Mouse (Mus musculus) ES-Bruce4 (cell line): ENCODE measurements at regions not wholly inside any gene's neighbourhood (a gene's known extent, or its start where the extent isn't known, plus 50 kb on each side); places are given as distances from the start of the nearest gene placed in this dataset.

Experiments used
- H3K27ac ChIP-seq: 2 replicates; pipeline ENCODE4 v1.5.1; 2012; ENCODE audit warnings: low read length, inconsistent platforms; ENCODE audit not compliant: insufficient read depth
- H3K27me3 ChIP-seq: 2 replicates; pipeline ENCODE4 v1.6.1; 2012; ENCODE audit warnings: mild to moderate bottlenecking, low read length, inconsistent platforms; ENCODE audit not compliant: control insufficient read depth, poor library complexity, insufficient read depth, severe bottlenecking
- H3K36me3 ChIP-seq: 2 replicates; pipeline ENCODE4 v1.6.1; 2012; ENCODE audit warnings: inconsistent platforms, mild to moderate bottlenecking, low read length, moderate library complexity; ENCODE audit not compliant: control insufficient read depth, poor library complexity, insufficient read depth, severe bottlenecking
- H3K4me1 ChIP-seq: one replicate; pipeline ENCODE4 v1.8.1; 2011; ENCODE audit warnings: low read length; ENCODE audit not compliant: control insufficient read depth, insufficient read depth
- H3K4me3 ChIP-seq: 2 replicates; pipeline ENCODE4 v1.5.1; 2011; ENCODE audit warnings: low read depth, mild to moderate bottlenecking, low read length
- H3K9ac ChIP-seq: 2 replicates; pipeline ENCODE4 v1.6.1; 2012; ENCODE audit warnings: low read depth, mild to moderate bottlenecking, inconsistent platforms; ENCODE audit not compliant: poor library complexity, severe bottlenecking
- H3K9me3 ChIP-seq: replicated peaks from 2 replicates; pipeline ENCODE4 v1.6.1; 2012; ENCODE audit warnings: mild to moderate bottlenecking, low read length, inconsistent platforms; ENCODE audit not compliant: control insufficient read depth, poor library complexity, insufficient read depth, severe bottlenecking
- CTCF ChIP-seq: IDR thresholded peaks from one replicate; pipeline ENCODE4 v1.8.1; 2011; ENCODE audit warnings: low read depth, low read length
- EP300 ChIP-seq: IDR thresholded peaks from 2 replicates; pipeline ENCODE4 v1.6.1; 2011; ENCODE audit warnings: low read depth, low read length; ENCODE audit not compliant: insufficient read depth
- POLR2A ChIP-seq: IDR thresholded peaks from one replicate; pipeline ENCODE4 v1.8.1; 2011; ENCODE audit warnings: low read length; ENCODE audit not compliant: insufficient read depth

DNA sequence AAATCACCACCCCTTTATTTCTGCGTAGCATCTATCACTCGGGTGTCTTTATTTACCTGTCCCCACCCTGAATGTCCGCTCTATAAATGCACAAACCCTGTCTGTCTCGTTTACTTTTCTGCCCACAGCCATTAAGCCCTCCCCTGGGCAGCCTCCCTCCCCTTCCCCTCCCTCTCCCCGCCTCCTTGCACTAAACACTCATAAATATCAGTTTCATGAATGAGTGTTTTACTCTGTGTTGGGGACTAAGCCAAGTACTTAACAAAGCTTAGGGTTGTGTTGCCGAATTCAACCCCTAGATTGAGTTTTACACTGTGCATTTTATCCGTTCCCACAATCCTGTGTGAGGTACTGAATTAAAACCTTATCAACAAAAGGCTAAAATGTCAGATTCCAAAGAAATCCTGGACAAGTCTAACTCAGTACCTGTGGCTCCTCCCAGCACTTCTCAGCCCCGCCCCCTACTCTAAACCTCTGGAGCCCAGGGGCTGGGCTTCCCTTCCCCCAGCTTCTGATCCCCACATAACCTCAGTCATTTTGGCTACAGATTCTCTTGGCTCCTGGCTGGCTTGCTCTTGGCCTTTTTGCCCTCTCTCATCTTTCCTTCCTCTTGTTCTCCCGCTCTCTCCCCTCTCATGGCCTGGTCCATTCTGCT, 52.0 kb upstream of the Clint1 start:
- Histone ChIP-seq H3K9ac (no peak overlapping the region), H3K4me3 (no peak overlapping the region), H3K27me3 (no peaks in the 10 kb centered on the region), H3K36me3 (no peaks in the 10 kb centered on the region), H3K27ac (no peak overlapping the region), H3K9me3 (no peaks in the 10 kb centered on the region), H3K4me1 (no peaks in the 10 kb centered on the region)
- TF ChIP-seq CTCF (no peak), POLR2A (no peak), EP300 (no peak)
